Mouse (Mus musculus) kidney, embryonic 14.5 days (tissue): Measurements from ENCODE around the gene Rab28. TPM values are rescaled to one million over a fixed set of nuclear protein-coding genes. Genes with fewer than 3 reads are reported as not detected.

Experiments used
- ATAC-seq: fragments of 200-750 bp; cut with Nextera tagmentation; 2 replicates; pipeline ENCODE4 v1.8.0; 2017; ENCODE audit warnings: moderate number of reproducible peaks, mild to moderate bottlenecking, moderate TSS enrichment, moderate library complexity; ENCODE audit not compliant: low FRiP score, low TSS enrichment
- H3K27ac ChIP-seq: fragments of 300-500 bp; sonication (generic); 2 replicates; pipeline ENCODE4 v1.5.1; 2014; ENCODE audit warnings: low read depth, mild to moderate bottlenecking, low read length, moderate library complexity, mixed read lengths
- H3K27me3 ChIP-seq: fragments of 300-500 bp; sonication (generic); 2 replicates; pipeline ENCODE4 v1.6.1; 2014; ENCODE audit warnings: mild to moderate bottlenecking, low read length; ENCODE audit not compliant: control insufficient read depth, insufficient read depth
- H3K36me3 ChIP-seq: fragments of 300-500 bp; sonication (generic); 2 replicates; pipeline ENCODE4 v1.6.1; 2014; ENCODE audit warnings: low read length, mixed read lengths; ENCODE audit not compliant: control insufficient read depth, insufficient read depth
- H3K4me1 ChIP-seq: fragments of 300-500 bp; sonication (generic); 2 replicates; pipeline ENCODE4 v1.6.1; 2014; ENCODE audit warnings: low read length, mixed read lengths; ENCODE audit not compliant: control insufficient read depth, insufficient read depth
- H3K4me2 ChIP-seq: fragments of 300-500 bp; sonication (generic); replicated peaks from 2 replicates; pipeline ENCODE4 v1.6.1; 2014; ENCODE audit warnings: low read depth, mild to moderate bottlenecking, low read length
- H3K4me3 ChIP-seq: fragments of 300-500 bp; sonication (generic); 2 replicates; pipeline ENCODE4 v1.5.1; 2014; ENCODE audit warnings: mild to moderate bottlenecking, low read length
- H3K9ac ChIP-seq: fragments of 300-500 bp; sonication (generic); 2 replicates; pipeline ENCODE4 v1.6.1; 2014; ENCODE audit warnings: low read depth, mild to moderate bottlenecking, low read length, moderate library complexity
- H3K9me3 ChIP-seq: fragments of 300-500 bp; sonication (generic); 2 replicates; pipeline ENCODE4 v1.6.1; 2016; ENCODE audit warnings: low read length; ENCODE audit not compliant: control insufficient read depth
- WGBS: fragments of 180-500 bp; shearing (Covaris S2); extraction: QIAGEN DNeasy Blood & Tissue Kit; methylation state at CpG from one replicate; pipeline ENCODE4 v1.1.7; 2014; 5-methylcytosine and 5-hydroxymethylcytosine counted together
- polyA plus RNA-seq: library from polyadenylated mRNA; unstranded; fragments of >200 nt; fragmentation: Nextera tagmentation; extraction: Ambion mirVana; gene quantifications from 2 replicates; pipeline ENCODE4 v1.2.1, GENCODE M21; 2014

Gene Rab28
- 59.7 and 61.8 TPM in 2 replicates for polyA plus RNA-seq

DNA sequence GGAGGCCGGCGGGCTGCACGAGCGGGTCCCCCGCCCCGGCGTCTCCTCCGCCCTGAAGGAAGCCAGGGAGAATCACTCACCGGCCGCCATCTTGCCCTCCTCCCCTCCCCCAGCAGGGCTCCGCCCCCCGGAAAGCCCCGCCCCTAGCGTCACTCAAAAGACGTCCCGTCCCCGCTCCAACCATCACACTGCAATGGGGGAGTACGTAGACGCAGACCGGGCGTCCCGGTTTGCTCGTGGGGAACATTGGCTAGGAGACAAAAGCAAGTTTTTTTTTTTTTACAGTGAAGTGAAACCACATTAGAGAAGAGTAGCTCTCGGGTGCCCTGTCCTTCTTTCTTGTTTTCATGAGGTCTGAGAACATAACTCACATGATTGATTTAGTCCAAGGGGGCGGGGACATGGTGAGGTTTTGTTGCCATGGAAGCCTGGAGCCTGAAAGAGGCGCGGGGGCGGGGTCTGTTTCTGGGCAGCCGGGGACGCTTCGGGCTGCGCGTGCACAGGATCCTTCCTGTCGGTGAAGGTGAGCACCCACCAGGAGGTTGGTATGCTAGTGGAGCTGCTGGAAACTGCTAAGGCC, at the start of gene Rab28:
Rab28 (minus strand) TSS at position 107 of the 580 bp plus-strand sequence.
- ATAC-seq: peak; percentile 97
- Histone ChIP-seq H3K36me3 (no peaks in the 10 kb centered on the region), H3K4me1 (no peaks in the 10 kb centered on the region), H3K9me3 (no peaks in the 10 kb centered on the region), H3K27me3 (no peaks in the 10 kb centered on the region), H3K27ac (peak within 1 kb of the TSS; percentile 84), H3K4me2 (peak within 1 kb of the TSS; percentile 96), H3K9ac (peak within 1 kb of the TSS; percentile 74), H3K4me3 (peak within 1 kb of the TSS; percentile 80)
- 0% methylated on average over 31 of the region's 34 CpGs for WGBS

DNA sequence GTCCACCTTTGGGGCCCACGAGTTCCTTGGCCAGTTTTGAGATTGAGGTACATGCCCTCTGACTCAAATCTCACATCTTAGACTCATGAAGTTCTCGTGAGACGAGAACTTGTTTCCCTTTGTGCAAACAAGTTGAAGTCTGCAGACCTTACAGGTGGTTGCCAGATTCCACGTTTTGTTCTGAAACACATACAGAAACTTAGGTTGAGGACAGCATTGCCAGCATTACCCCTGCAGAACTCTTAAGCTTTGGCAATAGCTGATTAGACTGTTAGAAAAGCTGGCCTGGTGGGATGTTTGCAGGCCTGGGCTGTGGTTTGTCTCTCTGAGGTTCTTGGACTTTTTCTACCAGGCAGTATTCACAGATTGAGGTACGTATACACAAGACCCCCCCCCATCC, 49.4 kb upstream of the Rab28 start:
- no peaks in the 10 kb centered on the region for H3K9me3 ChIP-seq

DNA sequence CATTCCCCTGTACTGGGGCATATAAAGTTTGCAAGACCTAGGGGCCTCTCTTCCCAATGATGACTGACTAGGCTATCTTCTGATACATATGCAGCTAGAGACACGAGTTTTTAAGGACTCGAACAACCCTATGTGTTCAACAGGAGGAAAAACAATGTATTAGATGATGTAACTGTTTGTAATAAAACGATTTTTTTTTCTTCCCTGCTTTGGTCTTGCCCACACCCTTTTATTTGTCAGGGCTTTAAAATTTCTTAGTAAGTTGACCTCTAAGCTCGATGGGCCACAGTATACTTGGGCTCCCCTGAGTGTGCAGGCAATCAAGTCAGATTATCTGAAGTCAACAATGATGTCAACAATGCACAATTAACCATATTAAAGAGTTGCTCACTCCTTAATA, 48.4 kb upstream of the Rab28 start:
- Histone ChIP-seq H3K27me3 (peaks cover 90% of the 10 kb centered on the region), H3K9ac (no peak overlapping the region), H3K4me2 (no peak overlapping the region), H3K4me1 (no peaks in the 10 kb centered on the region), H3K27ac (no peak overlapping the region), H3K9me3 (no peaks in the 10 kb centered on the region), H3K36me3 (no peaks in the 10 kb centered on the region), H3K4me3 (no peak overlapping the region)
- ATAC-seq: no peak
- 4% methylated on average over 4 of the region's 4 CpGs for WGBS

More for the DNA sequence above, 49.4 kb upstream of the Rab28 start:
- H3K27me3 ChIP-seq: peaks cover 90% of the 10 kb centered on the region
- no peak for ATAC-seq
- WGBS: 5% methylated on average over 5 of the region's 5 CpGs
- no peak overlapping the region for H3K9ac ChIP-seq
- H3K4me1 ChIP-seq: no peaks in the 10 kb centered on the region
- no peak overlapping the region for H3K27ac ChIP-seq
- H3K4me3 ChIP-seq: no peak overlapping the region
- H3K4me2 ChIP-seq: no peak overlapping the region
- no peaks in the 10 kb centered on the region for H3K36me3 ChIP-seq

DNA sequence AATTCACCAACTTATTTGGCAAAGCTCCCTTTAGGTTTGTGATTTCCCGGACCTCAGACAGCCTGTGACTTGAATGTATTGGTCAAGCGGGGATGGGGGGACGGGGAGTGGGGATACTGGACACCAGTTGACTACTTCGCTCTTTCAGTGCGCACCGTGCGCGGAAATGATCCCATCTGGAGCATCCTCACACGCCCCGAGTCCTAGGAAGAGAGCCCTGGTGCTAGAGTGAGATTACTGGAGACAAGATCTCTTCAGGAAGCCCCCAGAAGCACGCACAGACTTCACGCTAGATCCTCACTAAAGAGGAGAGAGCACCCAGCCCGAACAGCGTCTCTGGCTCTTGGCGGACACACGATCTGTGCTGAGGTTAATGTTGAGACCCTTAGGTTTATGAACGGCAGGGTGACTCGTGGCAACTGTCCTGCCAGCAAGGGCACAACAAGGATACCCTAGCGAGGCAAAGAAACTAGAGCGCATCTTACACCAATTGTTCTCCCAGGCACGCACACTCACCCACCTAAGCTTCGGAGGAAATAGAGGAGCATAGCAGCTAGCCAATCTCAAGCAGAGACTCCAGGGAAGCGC, 47.5 kb upstream of the Rab28 start:
- Histone ChIP-seq H3K9ac (no peak overlapping the region), H3K4me2 (no peak overlapping the region), H3K27me3 (peaks cover 93% of the 10 kb centered on the region), H3K9me3 (no peaks in the 10 kb centered on the region), H3K4me3 (no peak overlapping the region), H3K36me3 (no peaks in the 10 kb centered on the region), H3K27ac (no peak overlapping the region), H3K4me1 (no peaks in the 10 kb centered on the region)
- WGBS: 1% methylated on average over 23 of the region's 23 CpGs
- no peak for ATAC-seq

DNA sequence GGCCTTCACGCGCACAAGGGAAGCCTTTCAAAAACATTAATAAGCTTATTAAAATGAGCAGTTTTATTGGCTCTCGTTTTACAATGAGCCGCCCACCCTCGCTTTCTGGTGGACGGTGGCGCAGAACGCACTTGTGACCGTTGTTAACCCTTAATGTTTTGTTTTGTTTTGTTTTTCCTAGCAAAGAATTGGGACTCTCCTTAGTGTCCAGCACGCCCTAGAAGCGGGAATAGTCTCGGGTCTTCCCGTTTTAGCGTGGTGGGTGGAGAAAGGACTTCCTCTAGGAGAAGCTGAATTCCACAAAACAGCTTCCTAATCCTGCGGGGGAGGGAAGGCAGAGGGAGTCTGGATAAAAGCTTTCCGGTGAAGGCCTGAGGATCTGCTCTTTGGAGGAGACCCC, 46.9 kb upstream of the Rab28 start:
- H3K36me3 ChIP-seq: no peaks in the 10 kb centered on the region
- no peak overlapping the region for H3K4me2 ChIP-seq
- peaks cover 94% of the 10 kb centered on the region for H3K27me3 ChIP-seq
- no peak overlapping the region for H3K27ac ChIP-seq
- under 1% methylated on average over 16 of the region's 16 CpGs for WGBS
- no peak for ATAC-seq
- H3K9ac ChIP-seq: no peak overlapping the region
- no peaks in the 10 kb centered on the region for H3K9me3 ChIP-seq
- no peaks in the 10 kb centered on the region for H3K4me1 ChIP-seq
- no peak overlapping the region for H3K4me3 ChIP-seq

DNA sequence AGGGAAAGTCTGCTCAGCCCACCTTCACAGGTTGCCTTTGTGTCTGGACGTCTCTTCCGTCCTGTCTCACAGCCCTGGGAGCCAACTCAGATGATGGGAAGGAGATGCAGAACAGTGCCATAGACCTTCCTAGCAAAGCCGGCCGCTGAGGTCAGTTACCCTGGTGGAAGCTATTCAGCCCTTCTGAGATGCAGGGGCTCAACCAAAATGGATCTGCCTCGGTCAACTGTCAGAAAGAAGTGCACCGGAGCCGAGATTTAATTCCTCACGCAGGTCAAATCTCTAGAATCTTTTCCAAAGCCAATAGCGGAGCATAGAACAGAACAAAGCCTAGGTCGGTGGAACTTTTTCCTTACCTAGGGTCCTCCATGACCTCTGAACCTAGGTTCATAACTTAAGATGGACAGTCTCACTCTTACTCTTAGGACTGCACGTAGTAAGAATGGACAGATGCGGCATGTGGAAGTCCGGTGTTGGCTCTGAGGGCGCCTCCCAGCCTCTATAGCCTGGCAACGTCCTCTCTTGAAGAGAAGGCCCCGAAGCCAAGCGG, 46.3 kb upstream of the Rab28 start:
- H3K4me3 ChIP-seq: no peak overlapping the region
- no peaks in the 10 kb centered on the region for H3K4me1 ChIP-seq
- no peak overlapping the region for H3K4me2 ChIP-seq
- no peaks in the 10 kb centered on the region for H3K9me3 ChIP-seq
- no peak overlapping the region for H3K9ac ChIP-seq
- no peaks in the 10 kb centered on the region for H3K36me3 ChIP-seq
- peaks cover 96% of the 10 kb centered on the region for H3K27me3 ChIP-seq
- WGBS: under 1% methylated on average over 17 of the region's 17 CpGs
- ATAC-seq: no peak
- H3K27ac ChIP-seq: no peak overlapping the region

DNA sequence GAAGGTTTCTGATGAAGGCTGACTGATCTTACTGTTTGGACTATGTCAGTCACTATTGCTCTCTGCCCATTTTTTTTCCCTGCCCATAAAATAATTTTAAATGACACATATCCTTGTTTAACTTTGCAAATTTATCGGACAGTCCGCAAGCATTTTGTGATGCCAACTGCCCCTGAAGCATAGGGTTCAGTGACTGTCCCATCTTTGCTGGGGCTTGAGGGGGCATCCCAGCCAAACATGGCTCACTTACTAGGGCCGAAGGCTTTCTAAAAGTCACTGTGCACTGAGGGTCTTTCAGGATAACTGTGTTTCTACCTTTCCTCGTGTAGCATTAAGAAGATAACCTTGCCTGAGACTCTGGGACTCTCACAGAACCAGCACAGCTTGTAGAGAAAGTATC, 44.8 kb upstream of the Rab28 start:
- no peaks in the 10 kb centered on the region for H3K4me1 ChIP-seq
- H3K4me2 ChIP-seq: no peak overlapping the region
- no peak overlapping the region for H3K4me3 ChIP-seq
- peaks cover 96% of the 10 kb centered on the region for H3K27me3 ChIP-seq
- H3K36me3 ChIP-seq: no peaks in the 10 kb centered on the region
- ATAC-seq: no peak
- H3K27ac ChIP-seq: no peak overlapping the region
- H3K9ac ChIP-seq: no peak overlapping the region
- 15% methylated on average over 4 of the region's 4 CpGs for WGBS
- no peaks in the 10 kb centered on the region for H3K9me3 ChIP-seq

DNA sequence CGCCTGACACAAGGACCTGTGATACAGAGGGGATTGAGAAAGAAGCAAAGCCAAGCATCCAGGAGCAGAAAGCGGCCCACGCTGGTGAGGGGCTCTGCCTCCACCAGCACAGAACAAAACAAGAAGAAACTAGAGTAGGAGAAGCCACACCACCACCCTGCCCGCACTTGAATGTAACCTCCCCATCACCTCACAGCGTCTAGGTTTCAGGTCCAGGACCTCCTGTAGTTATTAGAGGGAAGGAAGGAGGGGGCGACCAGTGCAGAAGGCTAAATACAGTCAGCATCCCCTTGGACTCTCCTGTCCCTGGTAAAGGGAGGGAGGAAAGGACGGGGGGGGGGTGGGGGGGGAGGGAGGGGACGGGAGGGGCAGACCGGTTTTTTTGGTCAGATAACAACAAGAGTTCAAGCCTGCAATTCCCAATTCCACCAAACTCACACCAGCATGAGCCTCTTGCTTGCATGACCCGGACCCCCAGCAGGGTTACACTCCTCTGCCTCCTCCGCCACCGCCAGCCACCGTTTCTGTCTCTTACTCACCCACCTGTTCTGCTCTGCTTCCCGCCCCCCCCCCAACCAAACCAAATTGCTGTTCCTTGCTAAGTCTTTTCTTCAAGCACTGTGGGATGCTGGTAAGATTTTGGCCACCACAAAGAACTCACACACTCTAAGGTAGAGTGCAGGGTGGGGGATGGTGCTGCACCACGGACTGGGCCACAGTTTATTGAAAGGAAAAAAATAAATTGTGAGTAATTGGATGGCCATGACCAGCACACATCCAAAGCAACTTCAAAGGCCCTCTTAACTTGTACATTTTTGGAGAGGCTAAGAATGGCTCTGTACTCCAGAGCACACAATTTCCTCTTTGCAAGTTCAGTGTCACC, 37.2 kb upstream of the Rab28 start:
- H3K9me3 ChIP-seq: no peaks in the 10 kb centered on the region
- H3K4me3 ChIP-seq: no peak overlapping the region
- H3K4me1 ChIP-seq: no peaks in the 10 kb centered on the region
- 0 out of 2 replicates have a peak, but pooled peaks have one; percentile 43 for ATAC-seq
- WGBS: 5% methylated on average over 14 of the region's 15 CpGs
- H3K36me3 ChIP-seq: no peaks in the 10 kb centered on the region
- H3K4me2 ChIP-seq: no peak overlapping the region
- H3K27ac ChIP-seq: no peak overlapping the region
- peaks cover 89% of the 10 kb centered on the region for H3K27me3 ChIP-seq
- H3K9ac ChIP-seq: no peak overlapping the region
